Mouse (Mus musculus): ENCODE results near the gene Vasp. TPM values are rescaled to one million over a fixed set of nuclear protein-coding genes. Genes with fewer than 3 reads are reported as not detected.

The Vasp gene
- polyA plus RNA-seq, 1 experiment from 2014 or later, result 52.8 TPM

DNA sequence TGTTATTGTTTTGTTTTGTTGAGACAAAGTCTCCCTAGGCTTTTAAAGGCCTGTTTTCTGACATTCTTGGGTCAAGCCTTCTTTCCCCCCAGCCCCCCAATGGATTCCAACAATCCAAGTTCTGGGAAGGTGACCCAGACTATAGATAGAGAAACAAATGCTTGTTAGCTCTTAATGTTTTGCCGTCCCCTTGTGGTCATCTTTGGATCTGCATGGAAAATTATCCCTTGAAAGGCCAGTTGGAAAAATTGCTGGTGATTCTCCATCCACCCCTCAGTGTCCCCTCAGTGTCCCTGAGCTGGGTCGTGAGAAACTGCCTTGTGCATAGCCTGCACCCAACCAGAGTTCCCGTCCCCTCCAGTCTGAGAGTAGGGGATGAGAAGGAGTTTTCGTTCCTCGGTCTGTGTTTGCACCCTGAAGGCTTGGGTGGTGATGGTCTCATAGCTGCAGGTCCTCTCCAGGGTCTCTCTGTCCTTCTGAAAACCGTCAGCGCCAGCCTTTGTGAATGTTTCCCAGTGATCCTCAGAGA lies 62.6 kb downstream of the Vasp start:
- Histone ChIP-seq H3K4me2 (ENCODE audit: low read depth, low read length, severe bottlenecking) (no peak overlapping the region), H3K36me3 (ENCODE audit: control insufficient read depth, insufficient read depth, low read length) (no peaks in the 10 kb centered on the region; the same call in 1 of the 2 replicates), H3K4me1 (replicated peaks; ENCODE audit: control insufficient read depth, insufficient read depth, low read length) (no peaks in the 10 kb centered on the region; the same call in 1 of the 2 replicates), H3K9me3 (ENCODE audit: control insufficient read depth, low read length) (no peaks in the 10 kb centered on the region; the same call in 1 of the 2 replicates), H3K27ac (ENCODE audit: low read depth, low read length) (no peak overlapping the region), H3K4me3 (ENCODE audit: low read depth, low read length) (no peak overlapping the region), H3K27me3 (ENCODE audit: control insufficient read depth, insufficient read depth, low read length) (no peaks in the 10 kb centered on the region), H3K9ac (ENCODE audit: low read length) (no peak overlapping the region)
- 50% methylated on average over 7 of the region's 7 CpGs for WGBS
- ATAC-seq (replicated peaks; ENCODE audit: low FRiP score) (no peak), DNase-seq (ENCODE audit: low spot score) (no peak)

GRCm38 (mm10) chr7:19208201-19208910 lies 63.3 kb downstream of the Vasp start:
- Histone ChIP-seq H3K9ac (ENCODE audit: low read length) (no peak overlapping the region), H3K4me1 (replicated peaks; ENCODE audit: control insufficient read depth, insufficient read depth, low read length) (no peaks in the 10 kb centered on the region; the same call in 1 of the 2 replicates), H3K4me3 (ENCODE audit: low read depth, low read length) (no peak overlapping the region), H3K36me3 (ENCODE audit: control insufficient read depth, insufficient read depth, low read length) (no peaks in the 10 kb centered on the region; the same call in 1 of the 2 replicates), H3K9me3 (ENCODE audit: control insufficient read depth, low read length) (no peaks in the 10 kb centered on the region; the same call in 1 of the 2 replicates), H3K4me2 (ENCODE audit: low read depth, low read length, severe bottlenecking) (no peak overlapping the region), H3K27me3 (ENCODE audit: control insufficient read depth, insufficient read depth, low read length) (no peaks in the 10 kb centered on the region), H3K27ac (ENCODE audit: low read depth, low read length) (no peak overlapping the region)
- WGBS, result 85% methylated on average over 13 of the region's 13 CpGs
- DNase-seq (ENCODE audit: low spot score) (no peak), ATAC-seq (replicated peaks; ENCODE audit: low FRiP score) (no peak)

Other genes with a start within 250 kb of the Vasp start
- not detected in 2 replicates for gene Foxa3, start 248.3 kb downstream of the Vasp start, polyA plus RNA-seq (2014; fragmentation: Nextera tagmentation; extraction: Ambion mirVana)
- gene Sympk, start 247.4 kb downstream of the Vasp start, polyA plus RNA-seq (2014; fragmentation: Nextera tagmentation; extraction: Ambion mirVana), result 31.0 and 39.7 TPM in 2 replicates
- not detected in 2 replicates for gene Rsph6a, start 217.1 kb downstream of the Vasp start, polyA plus RNA-seq (2014; fragmentation: Nextera tagmentation; extraction: Ambion mirVana)
- 20.9 and 25.4 TPM in 2 replicates for gene Dmwd, start 195.6 kb downstream of the Vasp start, polyA plus RNA-seq (2014; fragmentation: Nextera tagmentation; extraction: Ambion mirVana)
- gene Dmpk, start 188.0 kb downstream of the Vasp start, polyA plus RNA-seq (2014; fragmentation: Nextera tagmentation; extraction: Ambion mirVana), result 12.4 and 13.8 TPM in 2 replicates
- gene Six5, start 177.2 kb downstream of the Vasp start, polyA plus RNA-seq (2014; fragmentation: Nextera tagmentation; extraction: Ambion mirVana), result 9.9 and 10.8 TPM in 2 replicates
- gene Gm4969, start 153.4 kb downstream of the Vasp start, polyA plus RNA-seq (2014; fragmentation: Nextera tagmentation; extraction: Ambion mirVana), result 1.2 and 1.4 TPM in 2 replicates
- 13.6 and 13.9 TPM in 2 replicates for gene Fbxo46, start 152.0 kb downstream of the Vasp start, polyA plus RNA-seq (2014; fragmentation: Nextera tagmentation; extraction: Ambion mirVana)
- 13.8 and 13.9 TPM in 2 replicates for gene Qpctl, start 122.5 kb downstream of the Vasp start, polyA plus RNA-seq (2014; fragmentation: Nextera tagmentation; extraction: Ambion mirVana)
- gene Snrpd2, start 122.1 kb downstream of the Vasp start, polyA plus RNA-seq (2014; fragmentation: Nextera tagmentation; extraction: Ambion mirVana), result 154 and 158 TPM in 2 replicates
- 0.56 and 0.75 TPM in 2 replicates for gene Gipr, start 105.7 kb downstream of the Vasp start, polyA plus RNA-seq (2014; fragmentation: Nextera tagmentation; extraction: Ambion mirVana)
- 2.0 and 2.1 TPM in 2 replicates for gene Eml2, start 95.4 kb downstream of the Vasp start, polyA plus RNA-seq (2014; fragmentation: Nextera tagmentation; extraction: Ambion mirVana)
- 1.6 and 2.5 TPM in 2 replicates for gene Gpr4, start 59.3 kb downstream of the Vasp start, polyA plus RNA-seq (2014; fragmentation: Nextera tagmentation; extraction: Ambion mirVana)
- gene Opa3, start 43.5 kb downstream of the Vasp start, polyA plus RNA-seq (2014; fragmentation: Nextera tagmentation; extraction: Ambion mirVana), result 54.1 and 59.8 TPM in 2 replicates
- 0.44 TPM in 1 of 2 replicates, not detected in the other for gene Ppm1n, start 8.2 kb upstream of the Vasp start, polyA plus RNA-seq (2014; fragmentation: Nextera tagmentation; extraction: Ambion mirVana)
- 47.3 and 54.7 TPM in 2 replicates for gene Rtn2, start 10.8 kb upstream of the Vasp start, polyA plus RNA-seq (2014; fragmentation: Nextera tagmentation; extraction: Ambion mirVana)
- not detected in 2 replicates for gene Fosb, start 38.2 kb upstream of the Vasp start, polyA plus RNA-seq (2014; fragmentation: Nextera tagmentation; extraction: Ambion mirVana)
- gene Ercc1, start 73.0 kb upstream of the Vasp start, polyA plus RNA-seq (2014; fragmentation: Nextera tagmentation; extraction: Ambion mirVana), result 94.4 and 100 TPM in 2 replicates
- gene Cd3eap, start 87.7 kb upstream of the Vasp start, polyA plus RNA-seq (2014; fragmentation: Nextera tagmentation; extraction: Ambion mirVana), result 23.2 and 24.0 TPM in 2 replicates
- gene Ppp1r13l, start 87.9 kb upstream of the Vasp start, polyA plus RNA-seq (2014; fragmentation: Nextera tagmentation; extraction: Ambion mirVana), result 5.8 and 6.4 TPM in 2 replicates
- gene Ercc2, start 110.2 kb upstream of the Vasp start, polyA plus RNA-seq (2014; fragmentation: Nextera tagmentation; extraction: Ambion mirVana), result 18.2 and 25.2 TPM in 2 replicates
- gene Klc3, start 132.3 kb upstream of the Vasp start, polyA plus RNA-seq (2014; fragmentation: Nextera tagmentation; extraction: Ambion mirVana), result 2.0 and 2.8 TPM in 2 replicates
- not detected in 2 replicates for gene Ckm, start 133.0 kb upstream of the Vasp start, polyA plus RNA-seq (2014; fragmentation: Nextera tagmentation; extraction: Ambion mirVana)
- 11.0 and 13.2 TPM in 2 replicates for gene Mark4, start 187.0 kb upstream of the Vasp start, polyA plus RNA-seq (2014; fragmentation: Nextera tagmentation; extraction: Ambion mirVana)
- 1.2 and 1.4 TPM in 2 replicates for gene Exoc3l2, start 191.5 kb upstream of the Vasp start, polyA plus RNA-seq (2014; fragmentation: Nextera tagmentation; extraction: Ambion mirVana)
- gene Bloc1s3, start 236.6 kb upstream of the Vasp start, polyA plus RNA-seq (2014; fragmentation: Nextera tagmentation; extraction: Ambion mirVana), result 2.9 and 4.5 TPM in 2 replicates
- 43.7 and 54.1 TPM in 2 replicates for gene Trappc6a, start 236.6 kb upstream of the Vasp start, polyA plus RNA-seq (2014; fragmentation: Nextera tagmentation; extraction: Ambion mirVana)
- 0.11 TPM in 1 of 2 replicates, not detected in the other for gene Nkpd1, start 246.0 kb upstream of the Vasp start, polyA plus RNA-seq (2014; fragmentation: Nextera tagmentation; extraction: Ambion mirVana)

Measured in forebrain, embryonic 11.5 days (tissue).